Mouse (Mus musculus) G1E (cell line): Measurements from ENCODE around the gene Vps72. TPM values are rescaled to one million over a fixed set of nuclear protein-coding genes. Genes with fewer than 3 reads are reported as not detected.

Experiments used
- ATAC-seq: 2 replicates; pipeline ENCODE4 v1.8.0; 2016; ENCODE audit warnings: mild to moderate bottlenecking; ENCODE audit not compliant: insufficient number of reproducible peaks, poor library complexity, low FRiP score, severe bottlenecking; ENCODE audit errors: extremely low read depth
- DNase-seq: peaks from one replicate; pipeline ENCODE4 v3.0.0; 2012; ENCODE audit warnings: low spot score
- H3K27me3 ChIP-seq: 2 replicates; pipeline ENCODE4 v1.6.1; 2012; ENCODE audit warnings: mild to moderate bottlenecking, low read length, inconsistent platforms; ENCODE audit not compliant: insufficient read depth
- H3K36me3 ChIP-seq: replicated peaks from 2 replicates; pipeline ENCODE3; 2012; ENCODE audit warnings: mild to moderate bottlenecking, inconsistent platforms
- H3K4me1 ChIP-seq: 2 replicates; pipeline ENCODE4 v1.6.1; 2012; ENCODE audit warnings: low read depth, low read length, inconsistent platforms, mixed read lengths; ENCODE audit not compliant: insufficient read depth
- H3K4me3 ChIP-seq: 2 replicates; pipeline ENCODE4 v1.5.1; 2012; ENCODE audit warnings: low read depth, mild to moderate bottlenecking, inconsistent platforms, low read length, moderate library complexity, mixed read lengths
- H3K9me3 ChIP-seq: replicated peaks from 2 replicates; pipeline ENCODE4 v1.6.1; 2012; ENCODE audit warnings: inconsistent platforms
- CTCF ChIP-seq: IDR thresholded peaks from 2 replicates; pipeline ENCODE4 v1.5.1; 2012; ENCODE audit warnings: low read depth, low read length, inconsistent platforms, mixed read lengths
- GATA1 ChIP-seq: IDR thresholded peaks from 2 replicates; pipeline ENCODE4 v1.6.1; 2012; ENCODE audit warnings: borderline replicate concordance, low read length, inconsistent platforms, mixed read lengths
- GATA2 ChIP-seq: IDR thresholded peaks from 2 replicates; pipeline ENCODE4 v1.6.1; 2012; ENCODE audit warnings: low read depth, low read length, inconsistent platforms, borderline replicate concordance
- POLR2AphosphoS5 ChIP-seq: IDR thresholded peaks from 2 replicates; pipeline ENCODE4 v1.6.1; 2012; ENCODE audit warnings: low read depth, low read length, inconsistent platforms; ENCODE audit not compliant: insufficient replicate concordance
- TAL1 ChIP-seq: conservative IDR thresholded peaks from 2 replicates; pipeline ENCODE4 v1.6.1; 2012; ENCODE audit warnings: low read depth, low read length, inconsistent platforms, mixed read lengths
- polyA plus RNA-seq: library from polyadenylated mRNA; stranded (reverse); fragments of >175 nt; gene quantifications from 2 replicates; pipeline ENCODE4 v1.2.3, GENCODE M21; 2012
- total RNA-seq, 2 experiments: library from RNA; stranded (forward) in 1 of 2; stranded (reverse) in 1 of 2; fragments of 200-1000 nt in 1 of 2; fragments of >200 nt in 1 of 2; fragmentation: Nextera tagmentation in 1 of 2; gene quantifications; 2 replicates each; pipeline ENCODE4 v1.2.3; 2014 to 2017

Vps72 gene
- total and polyA plus RNA-seq, 3 experiments, result 120 to 274 (median 146) TPM

DNA sequence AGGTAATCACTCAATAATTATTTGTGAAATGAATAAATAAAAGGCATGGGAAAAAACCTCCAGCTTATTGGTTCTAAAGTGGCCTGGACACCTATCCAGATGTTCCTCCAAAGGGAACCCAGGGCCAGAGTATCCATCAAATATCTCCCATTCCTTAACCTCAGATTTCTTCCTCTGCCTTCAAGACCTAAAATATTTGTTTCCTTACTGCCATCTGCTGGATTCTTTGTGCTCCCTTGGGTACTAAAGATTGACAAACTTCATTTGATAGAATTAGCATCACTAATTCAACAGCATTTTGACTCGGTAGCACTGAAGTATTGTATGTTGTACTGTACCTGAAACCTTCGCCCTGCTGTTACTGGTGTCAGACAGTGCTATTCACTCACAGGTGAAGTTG is 2.9 kb upstream of the Vps72 start:
- TF ChIP-seq GATA2 (no peak), CTCF (no peak)
- Histone ChIP-seq H3K36me3 (peaks cover 18% of the 10 kb centered on the region), H3K27me3 (no peaks in the 10 kb centered on the region), H3K9me3 (no peaks in the 10 kb centered on the region), H3K4me3 (no peak overlapping the region), H3K4me1 (peaks cover 46% of the 10 kb centered on the region)
- no peak for DNase-seq
- no peak for ATAC-seq

GRCm38 (mm10) chr3:95112760-95113159 is 1.9 kb downstream of the Vps72 start:
- Histone ChIP-seq H3K9me3 (no peaks in the 10 kb centered on the region), H3K4me3 (no peak overlapping the region), H3K27me3 (no peaks in the 10 kb centered on the region), H3K4me1 (peaks cover 31% of the 10 kb centered on the region), H3K36me3 (peaks cover 42% of the 10 kb centered on the region)
- ATAC-seq, result no peak
- TF ChIP-seq GATA2, result no peak
- DNase-seq, result no peak

DNA sequence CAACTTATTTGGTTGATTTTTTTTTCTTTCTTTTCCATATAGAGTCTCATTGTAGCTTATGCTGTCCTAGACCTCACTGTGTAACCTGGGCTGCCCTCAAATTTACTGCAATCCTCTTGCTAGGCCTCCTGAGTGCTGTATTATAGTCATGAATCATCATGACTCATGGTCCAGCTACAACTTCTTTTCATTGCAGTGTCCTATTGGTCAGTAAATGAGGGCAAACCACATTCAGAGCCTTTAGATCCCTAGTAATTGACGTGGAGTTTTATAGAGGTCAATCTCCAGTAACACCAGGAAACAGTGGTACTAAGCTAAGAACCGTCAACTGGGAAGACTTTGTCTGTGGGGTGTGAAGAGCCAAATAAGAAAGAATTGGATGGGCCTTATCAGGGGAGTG is 6.9 kb downstream of the Vps72 start:
- no peaks in the 10 kb centered on the region for H3K27me3 ChIP-seq
- peaks cover 7% of the 10 kb centered on the region; the same call in 1 of the 2 replicates for H3K4me1 ChIP-seq
- ATAC-seq, result no peak
- TF ChIP-seq CTCF (no peak), GATA2 (no peak)
- H3K36me3 ChIP-seq, result peaks cover 84% of the 10 kb centered on the region
- no peak for DNase-seq
- no peaks in the 10 kb centered on the region for H3K9me3 ChIP-seq
- no peak overlapping the region for H3K4me3 ChIP-seq

DNA sequence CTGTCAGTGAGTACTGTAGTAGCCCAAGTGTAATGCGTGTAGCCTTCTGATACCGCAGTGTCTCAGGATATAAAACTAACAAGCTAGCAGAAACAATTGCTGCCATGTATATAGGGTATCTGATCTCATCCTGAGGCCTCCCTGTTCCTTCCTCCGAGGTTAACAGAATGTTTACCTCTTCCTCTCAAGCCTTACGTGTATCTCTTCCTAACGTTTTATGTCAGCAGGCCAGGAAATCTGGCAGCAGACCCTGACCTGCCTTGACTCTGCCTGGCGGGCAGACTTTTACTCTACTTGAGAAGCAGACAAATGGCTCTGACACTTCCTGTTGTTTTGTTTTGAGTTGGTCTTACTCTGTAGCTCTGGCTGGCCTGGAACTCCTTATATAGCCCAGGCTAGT is 10.8 kb downstream of the Vps72 start:
- DNase-seq (no peak), ATAC-seq (no peak)
- Histone ChIP-seq H3K4me3 (no peak overlapping the region), H3K36me3 (peaks cover 92% of the 10 kb centered on the region), H3K27me3 (no peaks in the 10 kb centered on the region), H3K9me3 (no peaks in the 10 kb centered on the region), H3K4me1 (peaks cover 6% of the 10 kb centered on the region)
- TF ChIP-seq CTCF, result no peak
- TF ChIP-seq GATA2, result no peak
- no peak for TF ChIP-seq POLR2AphosphoS5
- no peak for TF ChIP-seq GATA1

DNA sequence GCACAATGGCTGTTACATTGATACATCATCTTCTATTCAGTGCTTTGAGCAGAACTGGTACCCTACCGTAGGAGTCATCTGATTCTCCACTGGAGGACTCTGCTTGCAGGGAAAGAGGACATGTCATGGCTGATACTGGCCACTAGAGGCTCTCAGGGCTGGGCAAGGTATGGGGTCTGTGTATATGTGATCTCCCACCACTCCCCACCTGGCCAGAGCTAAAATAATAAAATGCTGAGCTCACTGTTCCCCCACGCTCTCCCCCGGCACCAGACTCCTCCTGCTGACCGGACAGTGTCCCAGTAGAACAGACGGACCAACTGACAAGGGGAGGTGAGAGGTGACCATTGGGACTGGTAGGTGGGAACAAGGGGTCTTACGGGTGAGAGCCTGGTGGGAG is 13.4 kb downstream of the Vps72 start, which contains the start of gene Tmod4:
Tmod4 (plus strand) TSS at position 231 of the 400 bp plus-strand sequence.
- H3K36me3 ChIP-seq, result peaks cover 90% of the 10 kb centered on the region
- peak; percentile 15; the same call in 1 of the 2 replicates for ATAC-seq

GRCm38 (mm10) chr3:95124972-95125371 is 14.2 kb downstream of the Vps72 start:
- TF ChIP-seq CTCF (no peak), TAL1 (no peak), GATA2 (no peak), GATA1 (no peak), POLR2AphosphoS5 (no peak)
- DNase-seq (no peak), ATAC-seq (no peak)
- Histone ChIP-seq H3K27me3 (no peaks in the 10 kb centered on the region), H3K4me3 (no peak overlapping the region), H3K9me3 (no peaks in the 10 kb centered on the region), H3K4me1 (peaks cover 13% of the 10 kb centered on the region), H3K36me3 (peaks cover 90% of the 10 kb centered on the region)

More for the DNA sequence above, 13.4 kb downstream of the Vps72 start, which contains the start of gene Tmod4:
- TF ChIP-seq POLR2AphosphoS5 (no peak), GATA1 (no peak), TAL1 (no peak), GATA2 (no peak), CTCF (peak; percentile 91)
- peak; percentile 48 for DNase-seq
- Histone ChIP-seq H3K9me3 (no peaks in the 10 kb centered on the region), H3K27me3 (no peaks in the 10 kb centered on the region), H3K4me1 (peaks cover 8% of the 10 kb centered on the region), H3K4me3 (no peak within 1 kb of the TSS)

DNA sequence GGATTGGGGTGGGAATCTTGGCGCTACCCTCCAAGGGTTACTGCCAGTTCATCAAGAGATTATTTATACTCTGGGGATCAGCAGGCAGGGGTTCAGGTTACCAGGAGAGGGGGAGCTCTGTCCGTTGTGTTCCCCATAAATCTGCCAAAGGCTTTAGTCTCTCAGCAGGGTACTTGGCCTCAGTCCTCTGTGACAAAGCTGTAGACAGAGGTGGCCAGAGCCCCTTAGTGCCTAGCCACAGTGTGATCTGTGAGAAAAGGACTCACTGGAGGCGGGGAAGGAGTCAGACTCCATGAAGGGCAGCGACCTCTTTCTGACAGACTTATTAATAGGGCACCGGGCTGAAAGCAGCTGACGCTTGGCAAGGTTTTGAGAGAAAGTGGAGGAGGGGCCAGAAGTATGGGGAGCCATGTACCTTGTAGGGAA is 18.4 kb downstream of the Vps72 start:
- ATAC-seq (no peak), DNase-seq (no peak)
- TF ChIP-seq POLR2AphosphoS5 (no peak), CTCF (no peak), GATA1 (no peak), TAL1 (no peak), GATA2 (no peak)
- H3K4me1 ChIP-seq, result peaks cover 25% of the 10 kb centered on the region
- H3K36me3 ChIP-seq, result peaks cover 79% of the 10 kb centered on the region
- no peak overlapping the region for H3K4me3 ChIP-seq
- no peaks in the 10 kb centered on the region for H3K9me3 ChIP-seq
- no peaks in the 10 kb centered on the region for H3K27me3 ChIP-seq
